In genomic region chr4:120831472-120831871, GRCm38 (mm10) we compare ENCODE assay signal across 7 mouse cellular contexts. TPM values are rescaled to one million over a fixed set of nuclear protein-coding genes. Genes with fewer than 3 reads are reported as not detected.
DNase-seq lines count a peak whose midpoint lies in the region; ATAC-seq and TF ChIP-seq lines count a peak whose summit lies in the region.

TSS of gene Nfyc (minus strand) at chr4:120831572.

- no peak for TF ChIP-seq CTCF in C2C12 (IDR thresholded peaks at IDR 0.05; ENCODE audit: control insufficient read depth, insufficient read depth, insufficient read length)
- TF ChIP-seq CTCF in stomach, postnatal 0 days (IDR thresholded peaks at IDR 0.05; ENCODE audit: low read depth) = no peak

- 85% methylated on average over 4 of the region's 4 CpGs for WGBS in forebrain, embryonic 11.5 days
- WGBS in liver, embryonic 11.5 days = 82% methylated on average over 4 of the region's 4 CpGs
- WGBS in stomach, postnatal 0 days = 83% methylated on average over 4 of the region's 4 CpGs

- H3K9me3 ChIP-seq in forebrain, embryonic 11.5 days (ENCODE audit: control insufficient read depth, low read length) = no peaks in the 10 kb centered on the region
- H3K9me3 ChIP-seq in liver, embryonic 11.5 days (ENCODE audit: control insufficient read depth, low read length) = no peaks in the 10 kb centered on the region
- no peaks in the 10 kb centered on the region for H3K9me3 ChIP-seq in stomach, postnatal 0 days (ENCODE audit: control insufficient read depth, low read length)

- TF ChIP-seq EP300 in stomach, postnatal 0 days (optimal IDR thresholded peaks at IDR 0.05) = no peak

- ATAC-seq in forebrain, embryonic 11.5 days (replicated peaks; ENCODE audit: low FRiP score) = no peak
- ATAC-seq in hematopoietic stem cell, adult 5-6 weeks (replicated peaks in 1 of 2; ENCODE audit: insufficient read depth in 1 of 2, low FRiP score in 2 of 2, low TSS enrichment in 1 of 2, low read depth in 1 of 2, poor library complexity in 2 of 2, severe bottlenecking in 2 of 2) = no peak
- ATAC-seq in liver, embryonic 11.5 days (replicated peaks; ENCODE audit: low FRiP score) = no peak
- ATAC-seq in stomach, postnatal 0 days (ENCODE audit: low FRiP score, low TSS enrichment) = no peak

- H3K4me1 ChIP-seq in forebrain, embryonic 11.5 days (replicated peaks; ENCODE audit: control insufficient read depth, insufficient read depth, low read length) = no peaks in the 10 kb centered on the region
- H3K4me1 ChIP-seq in liver, embryonic 11.5 days (replicated peaks; ENCODE audit: control insufficient read depth, insufficient read depth, low read length) = no peaks in the 10 kb centered on the region
- no peaks in the 10 kb centered on the region for H3K4me1 ChIP-seq in stomach, postnatal 0 days (replicated peaks; ENCODE audit: control insufficient read depth, insufficient read depth)

- no peak within 1 kb of the TSS for H3ac ChIP-seq in C2C12 (ENCODE audit: control insufficient read depth, insufficient read length, low read depth)

- H3K79me3 ChIP-seq in C2C12 (ENCODE audit: low read depth) = no peaks in the 10 kb centered on the region

- H3K79me2 ChIP-seq in C2C12 (ENCODE audit: control insufficient read depth, insufficient read depth) = no peaks in the 10 kb centered on the region

- H3K4me3 ChIP-seq in C2C12 (ENCODE audit: insufficient read depth, poor library complexity, severe bottlenecking) = no peak within 1 kb of the TSS
- H3K4me3 ChIP-seq in forebrain, embryonic 11.5 days (ENCODE audit: low read depth, low read length) = no peak within 1 kb of the TSS
- no peak within 1 kb of the TSS for H3K4me3 ChIP-seq in liver, embryonic 11.5 days (ENCODE audit: low read depth, low read length)
- no peak within 1 kb of the TSS for H3K4me3 ChIP-seq in stomach, postnatal 0 days (ENCODE audit: low read depth, low read length)

- no peaks in the 10 kb centered on the region for H3K36me3 ChIP-seq in C2C12 (ENCODE audit: control insufficient read depth, insufficient read depth)
- H3K36me3 ChIP-seq in forebrain, embryonic 11.5 days (ENCODE audit: control insufficient read depth, insufficient read depth, low read length) = no peaks in the 10 kb centered on the region
- H3K36me3 ChIP-seq in liver, embryonic 11.5 days (ENCODE audit: control insufficient read depth, insufficient read depth, low read length) = no peaks in the 10 kb centered on the region
- no peaks in the 10 kb centered on the region for H3K36me3 ChIP-seq in stomach, postnatal 0 days (ENCODE audit: control insufficient read depth, insufficient read depth, low read length)

- peaks cover 29% of the 10 kb centered on the region for H3K27me3 ChIP-seq in C2C12 (ENCODE audit: control insufficient read depth, insufficient read depth, insufficient read length)
- H3K27me3 ChIP-seq in forebrain, embryonic 11.5 days (ENCODE audit: control insufficient read depth, insufficient read depth, low read length) = no peaks in the 10 kb centered on the region
- H3K27me3 ChIP-seq in liver, embryonic 11.5 days (replicated peaks; ENCODE audit: control insufficient read depth, insufficient read depth, low read length) = no peaks in the 10 kb centered on the region
- H3K27me3 ChIP-seq in stomach, postnatal 0 days (ENCODE audit: control insufficient read depth, insufficient read depth, low read length) = no peaks in the 10 kb centered on the region

- H3K9ac ChIP-seq in forebrain, embryonic 11.5 days (ENCODE audit: low read length) = no peak within 1 kb of the TSS
- no peak within 1 kb of the TSS for H3K9ac ChIP-seq in liver, embryonic 11.5 days (ENCODE audit: low read depth, low read length)
- H3K9ac ChIP-seq in stomach, postnatal 0 days (ENCODE audit: low read length) = no peak within 1 kb of the TSS

- peak; percentile 39 for DNase-seq in ES-CJ7 (ENCODE audit: low read depth, low spot score)
- DNase-seq in forebrain, embryonic 11.5 days (ENCODE audit: low spot score) = no peak
- no peak for DNase-seq in liver, embryonic 11.5 days (ENCODE audit: low spot score)
- DNase-seq in stomach, postnatal 0 days (ENCODE audit: low spot score) = no peak
- DNase-seq in urinary bladder, postnatal 10 days (ENCODE audit: low spot score) = no peak

- no peak within 1 kb of the TSS for H3K27ac ChIP-seq in forebrain, embryonic 11.5 days (ENCODE audit: low read depth, low read length)
- no peak within 1 kb of the TSS for H3K27ac ChIP-seq in liver, embryonic 11.5 days (ENCODE audit: low read depth, low read length)
- no peak within 1 kb of the TSS for H3K27ac ChIP-seq in stomach, postnatal 0 days (replicated peaks)

- H3K4me2 ChIP-seq in forebrain, embryonic 11.5 days (ENCODE audit: low read depth, low read length, severe bottlenecking) = no peak within 1 kb of the TSS
- H3K4me2 ChIP-seq in liver, embryonic 11.5 days = no peak within 1 kb of the TSS
- no peak within 1 kb of the TSS for H3K4me2 ChIP-seq in stomach, postnatal 0 days (replicated peaks; ENCODE audit: low read depth)

TF ChIP-seq in C2C12, 6 proteins besides CTCF, POLR2A, EP300 and RAD21:
- no peak for TF ChIP-seq CEBPB (IDR thresholded peaks at IDR 0.05; ENCODE audit: low read depth)
- TF ChIP-seq FOSL1 (IDR thresholded peaks at IDR 0.05; ENCODE audit: insufficient read depth, low read length, poor library complexity, severe bottlenecking) = no peak
- no peak for TF ChIP-seq MAX (IDR thresholded peaks at IDR 0.05)
- TF ChIP-seq MYOG (IDR thresholded peaks at IDR 0.05; ENCODE audit: control insufficient read depth, extremely low read depth, insufficient read length) = no peak
- no peak for TF ChIP-seq MYOD1 (IDR thresholded peaks at IDR 0.05; ENCODE audit: control insufficient read depth, insufficient read length, low read depth)
- TF ChIP-seq USF1 (IDR thresholded peaks at IDR 0.05; ENCODE audit: low read depth) = no peak
TF ChIP-seq in C2C12: peak in this region for 0.

RNA-seq across cellular contexts. Expression of gene Nfyc, which starts in this region (rescaled TPM):
- polyA plus RNA-seq in C2C12 (2012; fragmentation: generic; extraction: Trizol) = 71.5 TPM
- polyA plus RNA-seq in forebrain, embryonic 11.5 days (2014; fragmentation: Nextera tagmentation; extraction: Ambion mirVana) = 124 and 134 TPM in 2 replicates
- 49.2 and 64.7 TPM in 2 replicates for total RNA-seq in hematopoietic stem cell, adult 5-6 weeks (2017)
- polyA plus RNA-seq in liver, embryonic 11.5 days (2014; fragmentation: Nextera tagmentation; extraction: Ambion mirVana) = 83.1 and 92.6 TPM in 2 replicates
- 44.8 and 47.6 TPM in 2 replicates for polyA plus RNA-seq in stomach, postnatal 0 days (2015; fragmentation: Nextera tagmentation; extraction: Ambion mirVana)
